Mouse (Mus musculus) hindbrain, embryonic 11.5 days (tissue): ENCODE data around the gene Gpat3. TPM values are rescaled to one million over a fixed set of nuclear protein-coding genes. Genes with fewer than 3 reads are reported as not detected.

Source experiments
- ATAC-seq: fragments of 200-750 bp; cut with Nextera tagmentation; 2 replicates; pipeline ENCODE4 v1.8.0; 2017; ENCODE audit warnings: mild to moderate bottlenecking, moderate TSS enrichment, moderate library complexity; ENCODE audit not compliant: low FRiP score
- DNase-seq: peaks from one replicate; pipeline ENCODE4 v3.0.0-alpha.2; 2015; ENCODE audit warnings: low spot score
- H3K27ac ChIP-seq: fragments of 300-500 bp; sonication (generic); 2 replicates; pipeline ENCODE4 v1.5.1; 2014; ENCODE audit warnings: mild to moderate bottlenecking, low read depth, low read length
- H3K27me3 ChIP-seq: fragments of 300-500 bp; sonication (generic); 2 replicates; pipeline ENCODE4 v1.6.1; 2014; ENCODE audit warnings: mild to moderate bottlenecking, low read length, moderate library complexity, mixed read lengths; ENCODE audit not compliant: control insufficient read depth, insufficient read depth
- H3K36me3 ChIP-seq: fragments of 300-500 bp; sonication (generic); 2 replicates; pipeline ENCODE4 v1.6.1; 2014; ENCODE audit warnings: mild to moderate bottlenecking, low read length, moderate library complexity, mixed read lengths; ENCODE audit not compliant: control insufficient read depth, insufficient read depth
- H3K4me1 ChIP-seq: fragments of 300-500 bp; sonication (generic); replicated peaks from 2 replicates; pipeline ENCODE4 v1.6.1; 2014; ENCODE audit warnings: low read length, mixed read lengths; ENCODE audit not compliant: control insufficient read depth, insufficient read depth
- H3K4me2 ChIP-seq: fragments of 300-500 bp; sonication (generic); replicated peaks from 2 replicates; pipeline ENCODE4 v1.6.1; 2014; ENCODE audit warnings: mild to moderate bottlenecking, low read depth, low read length
- H3K4me3 ChIP-seq: fragments of 300-500 bp; sonication (generic); 2 replicates; pipeline ENCODE4 v1.5.1; 2014; ENCODE audit warnings: low read depth, low read length
- H3K9ac ChIP-seq: fragments of 300-500 bp; sonication (generic); 2 replicates; pipeline ENCODE4 v1.6.1; 2014; ENCODE audit warnings: low read depth, low read length
- H3K9me3 ChIP-seq: fragments of 300-500 bp; sonication (generic); 2 replicates; pipeline ENCODE4 v1.6.1; 2016; ENCODE audit warnings: low read length; ENCODE audit not compliant: control insufficient read depth
- WGBS: fragments of 180-500 bp; shearing (Covaris S2); extraction: QIAGEN DNeasy Blood & Tissue Kit; methylation state at CpG from one replicate; pipeline ENCODE4 v1.1.7; 2014; 5-methylcytosine and 5-hydroxymethylcytosine counted together
- polyA plus RNA-seq: library from polyadenylated mRNA; unstranded; fragments of >200 nt; fragmentation: Nextera tagmentation; extraction: Ambion mirVana; gene quantifications from 2 replicates; pipeline ENCODE4 v1.2.1, GENCODE M21; 2014

Gene Gpat3
- polyA plus RNA-seq, 1 experiment from 2014 or later = 0.62 TPM

DNA sequence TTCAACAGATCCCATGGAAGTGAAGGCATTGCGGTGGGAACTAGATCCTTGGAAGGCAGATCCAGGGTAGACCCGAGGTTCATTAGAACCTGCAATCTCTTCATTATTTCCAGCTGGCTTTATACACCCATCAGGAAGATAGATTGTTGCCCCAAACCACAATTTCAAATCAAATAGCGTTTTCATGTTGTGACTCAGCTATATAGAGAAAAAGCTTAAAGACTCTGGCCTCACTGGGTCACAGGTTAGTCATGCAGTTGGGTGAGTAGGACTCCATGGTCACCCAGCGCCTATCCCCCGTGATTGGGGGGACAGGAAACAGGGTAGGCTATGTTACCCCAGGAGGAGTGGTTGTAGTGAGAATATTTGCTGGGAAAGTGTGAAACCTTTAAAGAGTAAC lies 69.9 kb downstream of the Gpat3 start:
- no peak for ATAC-seq
- no peak for DNase-seq
- no peak overlapping the region for H3K4me3 ChIP-seq
- H3K27ac ChIP-seq = no peak overlapping the region
- no peak overlapping the region for H3K4me2 ChIP-seq
- 55% methylated on average over 5 of the region's 5 CpGs for WGBS
- no peaks in the 10 kb centered on the region for H3K36me3 ChIP-seq
- no peaks in the 10 kb centered on the region for H3K4me1 ChIP-seq
- 0 out of 2 replicates have a peak, but pooled peaks cover 2% of the 10 kb centered on the region for H3K27me3 ChIP-seq
- H3K9ac ChIP-seq = no peak overlapping the region
- H3K9me3 ChIP-seq = no peaks in the 10 kb centered on the region

DNA sequence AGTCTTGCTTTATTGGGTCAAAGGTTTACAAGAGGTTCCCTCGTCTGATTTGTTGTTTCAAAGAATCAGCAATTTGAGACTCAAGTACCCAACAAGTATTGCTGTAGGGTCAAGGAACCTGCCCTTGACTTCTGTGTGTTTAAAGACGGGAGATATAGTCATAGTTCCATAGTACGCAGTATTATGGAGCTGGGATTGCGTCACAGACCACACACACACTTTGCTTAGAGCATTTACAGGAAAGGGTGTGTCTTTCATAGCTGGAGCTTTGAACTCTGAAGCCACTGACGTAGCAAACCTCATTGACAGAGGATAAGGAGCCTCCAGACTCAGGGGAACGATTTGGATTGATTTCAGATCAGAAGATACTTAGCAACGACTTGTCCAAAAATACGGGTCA lies 70.9 kb downstream of the Gpat3 start:
- Histone ChIP-seq H3K9me3 (no peaks in the 10 kb centered on the region), H3K36me3 (no peaks in the 10 kb centered on the region), H3K4me1 (no peaks in the 10 kb centered on the region), H3K9ac (no peak overlapping the region), H3K27ac (no peak overlapping the region), H3K27me3 (0 out of 2 replicates have a peak, but pooled peaks cover 2% of the 10 kb centered on the region), H3K4me3 (no peak overlapping the region), H3K4me2 (no peak overlapping the region)
- DNase-seq (no peak), ATAC-seq (no peak)
- 82% methylated on average over 8 of the region's 8 CpGs for WGBS

DNA sequence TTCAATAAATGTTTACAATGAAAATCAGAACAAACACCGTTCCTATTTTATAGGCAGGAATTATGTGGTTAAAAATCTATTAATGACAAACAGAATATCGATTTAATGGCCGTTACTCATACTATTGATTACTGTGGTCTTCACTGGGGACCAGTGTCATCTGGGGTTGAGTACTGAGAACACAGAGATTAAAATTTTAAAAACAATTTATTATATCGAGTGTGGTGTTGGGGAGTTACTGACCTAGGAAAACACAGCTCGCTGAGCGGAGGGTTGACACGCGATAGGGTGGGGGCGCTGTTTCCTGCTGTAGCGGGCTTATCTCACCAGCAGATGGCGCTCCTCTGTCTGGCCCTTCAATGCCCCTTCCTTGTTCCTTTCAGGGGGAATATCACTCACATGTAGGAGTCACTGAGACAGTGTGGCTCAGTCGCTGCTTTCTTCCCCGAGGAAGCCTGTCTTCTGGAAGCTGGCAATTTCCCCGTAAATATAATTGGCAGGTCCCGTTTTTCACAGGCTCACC lies 71.8 kb downstream of the Gpat3 start:
- Histone ChIP-seq H3K4me1 (no peaks in the 10 kb centered on the region), H3K36me3 (no peaks in the 10 kb centered on the region), H3K4me3 (no peak overlapping the region), H3K27ac (no peak overlapping the region), H3K9ac (no peak overlapping the region), H3K27me3 (0 out of 2 replicates have a peak, but pooled peaks cover 2% of the 10 kb centered on the region), H3K4me2 (no peak overlapping the region), H3K9me3 (no peaks in the 10 kb centered on the region)
- 22% methylated on average over 15 of the region's 15 CpGs for WGBS
- DNase-seq (peak; percentile 85), ATAC-seq (no peak)

DNA sequence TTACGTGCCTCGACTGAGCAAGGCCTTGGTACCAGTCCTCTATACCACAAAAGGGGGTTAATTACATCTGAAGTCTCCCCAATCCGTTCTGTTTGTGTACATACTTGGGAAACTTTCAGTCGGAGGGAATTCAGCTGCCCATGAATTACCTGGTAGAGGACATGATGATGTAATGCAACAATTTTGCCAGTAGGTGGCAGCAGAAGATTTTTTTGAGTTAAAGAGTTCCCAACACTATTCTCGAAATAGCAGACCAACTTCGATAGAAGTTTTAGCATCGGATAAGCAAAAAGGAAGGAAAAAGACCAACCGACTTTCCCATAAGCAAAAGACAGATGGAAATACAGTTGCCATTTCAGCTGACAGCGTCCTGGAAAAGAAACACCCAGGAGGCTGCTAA lies 73.6 kb downstream of the Gpat3 start:
- no peaks in the 10 kb centered on the region for H3K9me3 ChIP-seq
- WGBS = 27% methylated on average over 9 of the region's 9 CpGs
- H3K4me1 ChIP-seq = no peaks in the 10 kb centered on the region
- H3K4me2 ChIP-seq = no peak overlapping the region
- no peaks in the 10 kb centered on the region for H3K36me3 ChIP-seq
- DNase-seq (peak; percentile 82), ATAC-seq (no peak)
- H3K4me3 ChIP-seq = no peak overlapping the region
- H3K9ac ChIP-seq = no peak overlapping the region
- H3K27me3 ChIP-seq = 0 out of 2 replicates have a peak, but pooled peaks cover 2% of the 10 kb centered on the region
- no peak overlapping the region for H3K27ac ChIP-seq

DNA sequence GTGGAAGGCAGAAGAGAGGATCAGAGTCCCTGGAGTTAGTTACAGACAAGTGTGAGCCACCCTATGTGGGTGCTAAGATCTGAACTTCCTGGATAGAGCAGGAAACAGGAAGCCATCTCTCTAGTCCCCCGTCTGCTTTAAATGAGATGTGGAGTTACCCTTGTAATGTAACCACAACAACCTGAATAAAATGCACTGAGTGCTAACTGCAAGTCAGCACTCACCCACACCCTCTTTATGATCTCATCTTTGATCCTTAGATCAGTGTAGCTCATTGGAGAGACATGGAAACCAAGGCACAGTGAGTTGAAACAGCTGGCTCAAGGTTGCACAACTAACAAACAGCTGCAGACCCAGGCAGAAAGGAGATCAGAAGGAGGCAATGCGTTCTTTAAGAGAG lies 84.2 kb downstream of the Gpat3 start:
- Histone ChIP-seq H3K27ac (no peak overlapping the region), H3K4me2 (no peak overlapping the region), H3K9me3 (no peaks in the 10 kb centered on the region), H3K36me3 (no peaks in the 10 kb centered on the region), H3K9ac (no peak overlapping the region), H3K4me3 (no peak overlapping the region), H3K4me1 (no peaks in the 10 kb centered on the region), H3K27me3 (no peaks in the 10 kb centered on the region)
- no peak for DNase-seq
- 78% methylated on average over 2 of the region's 2 CpGs for WGBS
- no peak for ATAC-seq

DNA sequence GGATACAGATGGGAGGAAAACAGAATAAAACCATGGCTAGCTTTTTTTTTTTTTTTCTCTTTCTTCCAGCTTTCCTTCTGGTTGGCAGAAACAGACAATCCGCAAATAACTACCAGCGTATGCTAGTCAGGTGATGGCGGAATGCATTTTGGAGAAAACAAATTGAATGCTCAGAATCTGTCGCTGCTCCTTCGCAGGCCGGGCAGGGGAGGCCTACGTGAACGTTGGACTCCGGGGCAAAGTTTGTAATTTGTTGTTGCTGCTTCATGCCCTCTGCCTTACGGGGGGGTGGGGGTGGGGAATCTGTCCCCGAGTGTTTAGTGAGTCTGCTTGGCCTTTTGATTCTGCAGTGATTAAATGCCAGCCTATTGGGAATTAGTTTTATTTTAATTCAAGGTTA lies 98.2 kb downstream of the Gpat3 start:
- 60% methylated on average over 11 of the region's 11 CpGs for WGBS
- no peak overlapping the region for H3K27ac ChIP-seq
- H3K4me2 ChIP-seq = no peak overlapping the region
- H3K36me3 ChIP-seq = no peaks in the 10 kb centered on the region
- H3K4me3 ChIP-seq = no peak overlapping the region
- H3K27me3 ChIP-seq = no peaks in the 10 kb centered on the region; the same call in 1 of the 2 replicates
- H3K9me3 ChIP-seq = no peaks in the 10 kb centered on the region
- no peaks in the 10 kb centered on the region for H3K4me1 ChIP-seq
- H3K9ac ChIP-seq = no peak overlapping the region
- DNase-seq (no peak), ATAC-seq (no peak)

DNA sequence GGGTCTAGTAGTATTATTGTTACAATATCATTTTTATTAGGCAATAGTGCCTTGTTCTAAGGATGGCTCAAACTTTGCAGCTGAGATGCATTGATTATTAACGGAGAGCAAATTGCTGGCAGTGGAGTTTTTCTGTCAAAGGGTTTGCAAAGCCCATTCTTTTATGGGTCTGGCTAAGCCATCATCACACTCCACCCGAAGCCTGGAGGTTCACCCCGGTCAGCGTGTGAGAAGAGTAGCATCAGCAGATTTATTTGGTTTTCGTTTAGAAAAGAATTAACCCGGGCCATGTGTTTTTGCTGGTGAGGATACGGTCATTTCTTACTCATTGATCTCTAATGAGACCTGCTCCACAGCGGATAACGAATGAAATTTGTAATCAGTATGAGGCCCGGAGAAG lies 99.8 kb downstream of the Gpat3 start:
- ATAC-seq = no peak
- WGBS = 77% methylated on average over 10 of the region's 10 CpGs
- no peaks in the 10 kb centered on the region for H3K36me3 ChIP-seq

More for the DNA sequence above, 99.8 kb downstream of the Gpat3 start:
- H3K4me1 ChIP-seq = no peaks in the 10 kb centered on the region
- no peak overlapping the region for H3K4me2 ChIP-seq
- H3K27me3 ChIP-seq = no peaks in the 10 kb centered on the region; the same call in 1 of the 2 replicates
- H3K4me3 ChIP-seq = no peak overlapping the region
- H3K9ac ChIP-seq = no peak overlapping the region
- H3K9me3 ChIP-seq = no peaks in the 10 kb centered on the region
- no peak overlapping the region for H3K27ac ChIP-seq
- no peak for DNase-seq

Other genes starting within 250 kb of the Gpat3 start
- gene Coq2, start 170.6 kb upstream of the Gpat3 start, polyA plus RNA-seq = 48.4 and 55.5 TPM in 2 replicates
- 1.6 and 2.4 TPM in 2 replicates for gene Hpse, start 126.0 kb upstream of the Gpat3 start, polyA plus RNA-seq
- gene Helq, start 47.1 kb upstream of the Gpat3 start, polyA plus RNA-seq = 18.2 and 24.8 TPM in 2 replicates
- 167 TPM in 2 replicates for gene Mrps18c, start 47.1 kb upstream of the Gpat3 start, polyA plus RNA-seq
- 22.7 and 25.1 TPM in 2 replicates for gene Abraxas1, start 24.7 kb upstream of the Gpat3 start, polyA plus RNA-seq